Mouse (Mus musculus) lung, embryonic 14.5 days (tissue): ENCODE data around the gene Spi1. TPM values are rescaled to one million over a fixed set of nuclear protein-coding genes. Genes with fewer than 3 reads are reported as not detected.

Experiments
- ATAC-seq: fragments of 200-750 bp; cut with Nextera tagmentation; 2 replicates; pipeline ENCODE4 v1.8.0; 2017; ENCODE audit warnings: mild to moderate bottlenecking, moderate TSS enrichment, moderate library complexity; ENCODE audit not compliant: insufficient read depth
- DNase-seq: peaks from one replicate; pipeline ENCODE4 v3.0.0-alpha.2; 2015
- H3K27ac ChIP-seq: fragments of 300-500 bp; sonication (generic); 2 replicates; pipeline ENCODE4 v1.5.1; 2014; ENCODE audit warnings: low read depth, mild to moderate bottlenecking, moderate library complexity
- H3K27me3 ChIP-seq: fragments of 300-500 bp; sonication (generic); 2 replicates; pipeline ENCODE4 v1.6.1; 2014; ENCODE audit warnings: low read length, control low read depth; ENCODE audit not compliant: insufficient read depth
- H3K36me3 ChIP-seq: fragments of 300-500 bp; sonication (generic); 2 replicates; pipeline ENCODE4 v1.6.1; 2014; ENCODE audit warnings: control low read depth; ENCODE audit not compliant: insufficient read depth
- H3K4me1 ChIP-seq: fragments of 300-500 bp; sonication (generic); 2 replicates; pipeline ENCODE4 v1.6.1; 2014; ENCODE audit warnings: antibody characterized with exemption, control low read depth; ENCODE audit not compliant: insufficient read depth
- H3K4me2 ChIP-seq: fragments of 300-500 bp; sonication (generic); 2 replicates; pipeline ENCODE4 v1.6.1; 2014; ENCODE audit warnings: mild to moderate bottlenecking
- H3K4me3 ChIP-seq: fragments of 300-500 bp; sonication (generic); 2 replicates; pipeline ENCODE4 v1.5.1; 2014; ENCODE audit warnings: low read depth, low read length
- H3K9ac ChIP-seq: fragments of 300-500 bp; sonication (generic); 2 replicates; pipeline ENCODE4 v1.6.1; 2014
- H3K9me3 ChIP-seq: fragments of 300-500 bp; sonication (generic); 2 replicates; pipeline ENCODE4 v1.6.1; 2016; ENCODE audit warnings: low read depth, low read length, control low read depth
- CTCF ChIP-seq: IDR thresholded peaks from 2 replicates; pipeline ENCODE4 v1.5.1; 2016; ENCODE audit warnings: antibody characterized with exemption, low read depth
- WGBS: fragments of 180-500 bp; shearing (Covaris S2); extraction: QIAGEN DNeasy Blood & Tissue Kit; methylation state at CpG from one replicate; pipeline ENCODE4 v1.1.7; 2014; 5-methylcytosine and 5-hydroxymethylcytosine counted together
- polyA plus RNA-seq: library from polyadenylated mRNA; unstranded; fragments of >200 nt; fragmentation: Nextera tagmentation; extraction: Ambion mirVana; gene quantifications from 2 replicates; pipeline ENCODE4 v1.2.1, GENCODE M21; 2014

Spi1 gene
- polyA plus RNA-seq, 1 experiment from 2014 or later = 6.2 TPM

- DNase-seq = no peak
- TF ChIP-seq CTCF = no peak
- Histone ChIP-seq H3K9ac (no peak overlapping the region), H3K27me3 (no peaks in the 10 kb centered on the region), H3K36me3 (peaks cover 7% of the 10 kb centered on the region; the same call in 1 of the 2 replicates), H3K4me2 (no peak overlapping the region), H3K9me3 (no peaks in the 10 kb centered on the region), H3K4me3 (no peak overlapping the region), H3K4me1 (no peaks in the 10 kb centered on the region), H3K27ac (no peak overlapping the region)
- no peak for ATAC-seq
- WGBS = 33% methylated on average over 6 of the region's 6 CpGs
These were observed 75.0 kb downstream of the Spi1 start for GRCm38 (mm10) chr2:91157002-91157752.

GRCm38 (mm10) chr2:91160591-91160990 lies 78.4 kb downstream of the Spi1 start:
- no peaks in the 10 kb centered on the region for H3K4me1 ChIP-seq
- no peak for TF ChIP-seq CTCF
- H3K4me2 ChIP-seq = no peak overlapping the region
- DNase-seq (peak; percentile 28), ATAC-seq (no peak)
- H3K4me3 ChIP-seq = no peak overlapping the region
- peaks cover 17% of the 10 kb centered on the region for H3K36me3 ChIP-seq
- peak overlapping the region; percentile 66 for H3K27ac ChIP-seq
- WGBS = 62% methylated on average over 6 of the region's 6 CpGs
- no peaks in the 10 kb centered on the region for H3K27me3 ChIP-seq
- H3K9ac ChIP-seq = no peak overlapping the region
- no peaks in the 10 kb centered on the region for H3K9me3 ChIP-seq

DNA sequence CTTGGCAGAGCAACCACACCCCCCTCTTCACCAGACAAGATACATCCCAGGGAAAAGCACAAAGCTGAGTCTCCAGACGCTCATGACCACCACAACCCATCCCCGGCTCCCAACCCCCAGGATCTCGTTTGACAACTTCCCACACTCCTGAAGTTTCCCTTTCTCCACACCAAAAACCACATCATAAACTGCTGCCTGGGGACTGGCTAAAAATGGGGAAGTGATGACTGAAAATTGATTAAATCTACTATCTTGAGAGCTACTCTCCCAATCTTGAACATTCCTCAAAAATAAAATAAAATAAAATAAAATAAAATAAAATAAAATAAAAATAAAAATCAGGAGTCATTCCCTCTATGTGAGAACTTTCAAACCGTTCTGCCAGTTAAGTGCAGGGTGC lies 80.8 kb downstream of the Spi1 start:
- Histone ChIP-seq H3K27ac (no peak overlapping the region), H3K9me3 (no peaks in the 10 kb centered on the region), H3K4me2 (no peak overlapping the region), H3K27me3 (no peaks in the 10 kb centered on the region), H3K4me3 (no peak overlapping the region), H3K4me1 (no peaks in the 10 kb centered on the region), H3K9ac (no peak overlapping the region), H3K36me3 (peaks cover 17% of the 10 kb centered on the region)
- 81% methylated on average over 4 of the region's 4 CpGs for WGBS
- DNase-seq (no peak), ATAC-seq (no peak)
- TF ChIP-seq CTCF = no peak

GRCm38 (mm10) chr2:91163532-91163931 lies 81.3 kb downstream of the Spi1 start:
- TF ChIP-seq CTCF = no peak
- no peak overlapping the region for H3K9ac ChIP-seq
- H3K4me3 ChIP-seq = no peak overlapping the region
- no peak overlapping the region for H3K4me2 ChIP-seq
- DNase-seq = no peak
- 85% methylated on average over 5 of the region's 5 CpGs for WGBS
- H3K4me1 ChIP-seq = no peaks in the 10 kb centered on the region
- no peak overlapping the region for H3K27ac ChIP-seq
- no peak for ATAC-seq
- H3K36me3 ChIP-seq = peaks cover 17% of the 10 kb centered on the region
- H3K27me3 ChIP-seq = no peaks in the 10 kb centered on the region
- H3K9me3 ChIP-seq = no peaks in the 10 kb centered on the region

DNA sequence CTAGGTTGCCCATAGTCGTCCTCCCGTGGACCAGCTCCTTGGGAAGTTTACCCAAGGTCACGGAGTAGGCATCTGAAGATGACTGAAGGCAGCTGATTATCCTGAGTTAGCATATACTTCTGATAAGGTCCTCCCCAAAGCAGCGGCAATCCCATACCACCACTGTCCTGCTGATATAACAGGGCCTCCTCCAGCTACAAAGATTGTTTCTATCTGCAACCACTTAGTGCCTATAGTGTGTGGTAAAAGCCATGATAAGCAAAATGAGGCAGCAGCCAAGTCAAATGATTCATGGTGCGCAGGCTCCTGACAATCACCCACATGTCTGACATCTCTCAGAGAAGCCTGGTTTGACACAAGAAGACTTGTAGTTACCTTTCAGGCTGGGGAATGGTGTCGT lies 82.8 kb downstream of the Spi1 start:
- H3K4me3 ChIP-seq = no peak overlapping the region
- H3K27ac ChIP-seq = no peak overlapping the region
- peaks cover 19% of the 10 kb centered on the region for H3K36me3 ChIP-seq
- 72% methylated on average over 6 of the region's 6 CpGs for WGBS
- no peak for DNase-seq
- no peaks in the 10 kb centered on the region for H3K4me1 ChIP-seq
- no peak overlapping the region for H3K4me2 ChIP-seq
- no peaks in the 10 kb centered on the region for H3K9me3 ChIP-seq
- no peaks in the 10 kb centered on the region for H3K27me3 ChIP-seq
- ATAC-seq = no peak
- TF ChIP-seq CTCF = no peak
- H3K9ac ChIP-seq = no peak overlapping the region

Other genes starting within 250 kb of the Spi1 start
- 228 and 241 TPM in 2 replicates for gene Mtch2, start 235.2 kb upstream of the Spi1 start, polyA plus RNA-seq
- gene C1qtnf4, start 196.5 kb upstream of the Spi1 start, polyA plus RNA-seq = 3.1 and 3.6 TPM in 2 replicates
- gene Kbtbd4, start 177.7 kb upstream of the Spi1 start, polyA plus RNA-seq = 28.7 and 32.5 TPM in 2 replicates
- 186 and 198 TPM in 2 replicates for gene Ndufs3, start 177.6 kb upstream of the Spi1 start, polyA plus RNA-seq
- gene Celf1, start 142.0 kb upstream of the Spi1 start, polyA plus RNA-seq = 65.0 and 68.0 TPM in 2 replicates
- gene Rapsn, start 46.8 kb upstream of the Spi1 start, polyA plus RNA-seq = 1.5 and 1.6 TPM in 2 replicates
- 300 and 322 TPM in 2 replicates for gene Psmc3, start 28.4 kb upstream of the Spi1 start, polyA plus RNA-seq
- gene Slc39a13, start 12.0 kb upstream of the Spi1 start, polyA plus RNA-seq = 29.0 and 33.3 TPM in 2 replicates
- 0.47 and 7.7 TPM in 2 replicates for gene Mybpc3, start 35.8 kb downstream of the Spi1 start, polyA plus RNA-seq
- 7.6 and 8.6 TPM in 2 replicates for gene Madd, start 101.4 kb downstream of the Spi1 start, polyA plus RNA-seq
- gene Nr1h3, start 120.4 kb downstream of the Spi1 start, polyA plus RNA-seq = 14.2 and 15.7 TPM in 2 replicates
- gene Acp2, start 120.5 kb downstream of the Spi1 start, polyA plus RNA-seq = 33.8 and 34.3 TPM in 2 replicates
- 14.6 and 17.3 TPM in 2 replicates for gene Ddb2, start 154.6 kb downstream of the Spi1 start, polyA plus RNA-seq
- 41.2 and 46.9 TPM in 2 replicates for gene Pacsin3, start 173.6 kb downstream of the Spi1 start, polyA plus RNA-seq
- gene Arfgap2, start 182.6 kb downstream of the Spi1 start, polyA plus RNA-seq = 81.1 and 81.2 TPM in 2 replicates